Mouse (Mus musculus) midbrain, embryonic 16.5 days (tissue): ENCODE data around the gene Cfap206. TPM values are rescaled to one million over a fixed set of nuclear protein-coding genes. Genes with fewer than 3 reads are reported as not detected.

Source experiments
- ATAC-seq: fragments of 200-750 bp; cut with Nextera tagmentation; 2 replicates; pipeline ENCODE4 v1.8.0; 2017; ENCODE audit warnings: moderate TSS enrichment
- H3K27ac ChIP-seq: fragments of 300-500 bp; sonication (generic); 2 replicates; pipeline ENCODE4 v1.5.1; 2014; ENCODE audit warnings: mild to moderate bottlenecking, low read length, mixed read lengths
- H3K27me3 ChIP-seq: fragments of 300-500 bp; sonication (generic); 2 replicates; pipeline ENCODE4 v1.6.1; 2014; ENCODE audit warnings: low read depth, low read length, mixed read lengths; ENCODE audit not compliant: control insufficient read depth, insufficient read depth
- H3K36me3 ChIP-seq: fragments of 300-500 bp; sonication (generic); 2 replicates; pipeline ENCODE4 v1.6.1; 2014; ENCODE audit warnings: mild to moderate bottlenecking, low read length, moderate library complexity, mixed read lengths; ENCODE audit not compliant: control insufficient read depth, insufficient read depth
- H3K4me1 ChIP-seq: fragments of 300-500 bp; sonication (generic); 2 replicates; pipeline ENCODE4 v1.6.1; 2014; ENCODE audit warnings: mild to moderate bottlenecking, low read length, mixed read lengths; ENCODE audit not compliant: control insufficient read depth, insufficient read depth
- H3K4me2 ChIP-seq: fragments of 300-500 bp; sonication (generic); 2 replicates; pipeline ENCODE4 v1.6.1; 2014; ENCODE audit warnings: mild to moderate bottlenecking, low read length, mixed read lengths
- H3K4me3 ChIP-seq: fragments of 300-500 bp; sonication (generic); 2 replicates; pipeline ENCODE4 v1.5.1; 2014; ENCODE audit warnings: low read depth, mild to moderate bottlenecking, low read length, moderate library complexity, mixed read lengths
- H3K9ac ChIP-seq: fragments of 300-500 bp; sonication (generic); 2 replicates; pipeline ENCODE4 v1.6.1; 2014; ENCODE audit warnings: low read depth, low read length, mixed read lengths
- H3K9me3 ChIP-seq: fragments of 300-500 bp; sonication (generic); replicated peaks from 2 replicates; pipeline ENCODE4 v1.6.1; 2014; ENCODE audit warnings: mild to moderate bottlenecking, low read length, mixed read lengths; ENCODE audit not compliant: control insufficient read depth, poor library complexity, severe bottlenecking
- WGBS: fragments of 180-500 bp; shearing (Covaris S2); extraction: QIAGEN DNeasy Blood & Tissue Kit; methylation state at CpG from one replicate; pipeline ENCODE4 v1.1.7; 2014; 5-methylcytosine and 5-hydroxymethylcytosine counted together
- polyA plus RNA-seq: library from polyadenylated mRNA; unstranded; fragments of >200 nt; fragmentation: Nextera tagmentation; extraction: Ambion mirVana; gene quantifications from 2 replicates; pipeline ENCODE4 v1.2.1, GENCODE M21; 2015

Gene Cfap206
- polyA plus RNA-seq, 1 experiment from 2014 or later = 4.1 TPM

GRCm38 (mm10) chr4:34656101-34656500, 73.9 kb downstream of the Cfap206 start:
- H3K36me3 ChIP-seq = peaks cover 32% of the 10 kb centered on the region
- no peak overlapping the region for H3K4me2 ChIP-seq
- no peaks in the 10 kb centered on the region for H3K9me3 ChIP-seq
- no peaks in the 10 kb centered on the region for H3K27me3 ChIP-seq
- no peak overlapping the region for H3K4me3 ChIP-seq
- H3K4me1 ChIP-seq = no peaks in the 10 kb centered on the region
- ATAC-seq = no peak
- no peak overlapping the region for H3K9ac ChIP-seq
- 93% methylated on average over 10 of the region's 10 CpGs for WGBS
- no peak overlapping the region for H3K27ac ChIP-seq

DNA sequence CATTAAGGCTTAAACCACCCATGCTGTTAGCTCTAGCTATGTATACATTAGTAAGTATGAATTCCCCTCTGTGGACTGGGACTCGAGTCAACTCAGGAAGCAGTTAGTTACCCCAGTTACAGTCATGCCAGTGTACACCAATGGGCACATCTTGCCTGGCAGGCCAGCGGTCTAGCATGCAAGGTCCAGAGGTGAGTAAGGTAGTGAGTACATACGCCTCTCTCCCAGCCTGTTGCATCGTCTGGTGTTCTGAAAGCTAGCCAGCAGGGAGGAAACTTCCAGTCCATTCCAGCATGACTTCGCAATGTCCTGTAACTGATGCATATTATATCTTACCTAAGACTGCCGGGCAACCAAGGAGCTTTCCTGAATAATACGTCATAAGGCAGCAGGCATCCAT, 76.8 kb downstream of the Cfap206 start:
- H3K36me3 ChIP-seq = peaks cover 24% of the 10 kb centered on the region
- WGBS = 94% methylated on average over 7 of the region's 7 CpGs
- H3K9me3 ChIP-seq = no peaks in the 10 kb centered on the region
- no peak overlapping the region for H3K4me2 ChIP-seq
- H3K9ac ChIP-seq = no peak overlapping the region
- no peak overlapping the region for H3K27ac ChIP-seq
- H3K4me3 ChIP-seq = no peak overlapping the region
- no peaks in the 10 kb centered on the region for H3K4me1 ChIP-seq
- ATAC-seq = no peak
- H3K27me3 ChIP-seq = no peaks in the 10 kb centered on the region

GRCm38 (mm10) chr4:34644779-34645178, 85.2 kb downstream of the Cfap206 start:
- no peak for ATAC-seq
- no peak overlapping the region for H3K9ac ChIP-seq
- peaks cover 29% of the 10 kb centered on the region for H3K36me3 ChIP-seq
- no peaks in the 10 kb centered on the region for H3K4me1 ChIP-seq
- no peaks in the 10 kb centered on the region for H3K27me3 ChIP-seq
- H3K4me3 ChIP-seq = no peak overlapping the region
- no peaks in the 10 kb centered on the region for H3K9me3 ChIP-seq
- no peak overlapping the region for H3K4me2 ChIP-seq
- H3K27ac ChIP-seq = no peak overlapping the region

DNA sequence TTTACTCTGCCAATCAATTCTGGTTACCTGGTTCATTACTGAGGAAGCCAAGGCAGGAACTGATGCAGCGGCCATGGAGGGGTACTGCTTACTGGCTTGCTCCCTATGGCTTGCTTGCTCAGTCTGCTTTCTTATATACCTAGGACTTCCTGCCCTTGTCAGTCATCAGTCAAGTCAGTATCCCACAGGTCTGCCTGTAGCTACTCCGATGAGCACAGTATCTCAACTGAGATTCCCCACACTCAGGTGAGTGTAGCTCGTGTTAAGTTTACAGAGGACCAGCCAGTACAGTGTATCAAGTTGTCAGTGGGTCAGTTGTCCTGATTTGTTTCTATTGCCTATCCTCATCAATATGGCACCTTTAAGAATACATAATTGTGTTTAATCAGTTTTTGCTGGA, 89.3 kb downstream of the Cfap206 start:
- Histone ChIP-seq H3K9ac (no peak overlapping the region), H3K4me3 (no peak overlapping the region), H3K27ac (no peak overlapping the region), H3K4me1 (no peaks in the 10 kb centered on the region), H3K27me3 (no peaks in the 10 kb centered on the region), H3K4me2 (no peak overlapping the region), H3K9me3 (no peaks in the 10 kb centered on the region), H3K36me3 (peaks cover 16% of the 10 kb centered on the region)
- WGBS = 96% methylated on average over 3 of the region's 3 CpGs
- ATAC-seq = no peak

GRCm38 (mm10) chr4:34639745-34640364, 90.2 kb downstream of the Cfap206 start:
- H3K4me1 ChIP-seq = no peaks in the 10 kb centered on the region
- H3K36me3 ChIP-seq = peaks cover 16% of the 10 kb centered on the region
- H3K4me3 ChIP-seq = no peak overlapping the region
- WGBS = 88% methylated on average over 5 of the region's 5 CpGs
- H3K9ac ChIP-seq = no peak overlapping the region
- H3K9me3 ChIP-seq = no peaks in the 10 kb centered on the region
- ATAC-seq = no peak
- no peak overlapping the region for H3K4me2 ChIP-seq
- H3K27me3 ChIP-seq = no peaks in the 10 kb centered on the region
- H3K27ac ChIP-seq = no peak overlapping the region

Other genes with a start within 250 kb of the Cfap206 start
- 68.4 and 81.2 TPM in 2 replicates for gene Akirin2, start 179.3 kb downstream of the Cfap206 start, polyA plus RNA-seq
- 78.6 and 86.0 TPM in 2 replicates for gene Orc3, start 115.3 kb downstream of the Cfap206 start, polyA plus RNA-seq
- gene Rars2, start 115.2 kb downstream of the Cfap206 start, polyA plus RNA-seq = 50.4 and 59.3 TPM in 2 replicates
- gene Slc35a1, start 42.8 kb downstream of the Cfap206 start, polyA plus RNA-seq = 47.3 and 48.7 TPM in 2 replicates
- gene Gm136, start 26.1 kb upstream of the Cfap206 start, polyA plus RNA-seq = not detected in 2 replicates
- gene Smim8, start 48.2 kb upstream of the Cfap206 start, polyA plus RNA-seq = 41.7 TPM in 2 replicates
- 27.3 and 34.5 TPM in 2 replicates for gene Zfp292, start 152.8 kb upstream of the Cfap206 start, polyA plus RNA-seq
- gene Cga, start 163.6 kb upstream of the Cfap206 start, polyA plus RNA-seq = 0.48 TPM in 1 of 2 replicates, not detected in the other